Mouse (Mus musculus) stomach, postnatal 0 days (tissue): ENCODE measurements at regions not wholly inside any gene's neighbourhood (a gene's known extent, or its start where the extent isn't known, plus 50 kb on each side); places are given as distances from the start of the nearest gene placed in this dataset.

Source experiments
- ATAC-seq: fragments of 200-750 bp; cut with Nextera tagmentation; 2 replicates; pipeline ENCODE4 v1.8.0; 2017; ENCODE audit not compliant: low FRiP score, low TSS enrichment
- DNase-seq: peaks from one replicate; pipeline ENCODE4 v3.0.0-alpha.2; 2016; ENCODE audit warnings: low spot score
- H3K27ac ChIP-seq: fragments of 300-500 bp; sonication (generic); replicated peaks from 2 replicates; pipeline ENCODE4 v1.5.1; 2014; ENCODE audit warnings: mild to moderate bottlenecking, control low read depth
- H3K27me3 ChIP-seq: fragments of 300-500 bp; sonication (generic); 2 replicates; pipeline ENCODE4 v1.6.1; 2014; ENCODE audit warnings: low read length; ENCODE audit not compliant: control insufficient read depth, insufficient read depth
- H3K36me3 ChIP-seq: fragments of 300-500 bp; sonication (generic); 2 replicates; pipeline ENCODE4 v1.6.1; 2014; ENCODE audit warnings: low read length, mixed read lengths; ENCODE audit not compliant: control insufficient read depth, insufficient read depth
- H3K4me1 ChIP-seq: fragments of 300-500 bp; sonication (generic); replicated peaks from 2 replicates; pipeline ENCODE4 v1.6.1; 2014; ENCODE audit warnings: antibody characterized with exemption; ENCODE audit not compliant: control insufficient read depth, insufficient read depth
- H3K4me2 ChIP-seq: fragments of 300-500 bp; sonication (generic); replicated peaks from 2 replicates; pipeline ENCODE4 v1.6.1; 2014; ENCODE audit warnings: low read depth, mild to moderate bottlenecking, control low read depth, moderate library complexity
- H3K4me3 ChIP-seq: fragments of 300-500 bp; sonication (generic); 2 replicates; pipeline ENCODE4 v1.5.1; 2014; ENCODE audit warnings: low read depth, low read length, control low read depth
- H3K9ac ChIP-seq: fragments of 300-500 bp; sonication (generic); 2 replicates; pipeline ENCODE4 v1.6.1; 2014; ENCODE audit warnings: mild to moderate bottlenecking, low read length, control low read depth, mixed read lengths
- H3K9me3 ChIP-seq: fragments of 300-500 bp; sonication (generic); 2 replicates; pipeline ENCODE4 v1.6.1; 2016; ENCODE audit warnings: low read length; ENCODE audit not compliant: control insufficient read depth
- CTCF ChIP-seq: IDR thresholded peaks from 2 replicates; pipeline ENCODE4 v1.5.1; 2016; ENCODE audit warnings: antibody characterized with exemption, low read depth, mild to moderate bottlenecking, moderate library complexity
- EP300 ChIP-seq: optimal IDR thresholded peaks from 2 replicates; pipeline ENCODE3; 2016; ENCODE audit warnings: antibody characterized with exemption
- WGBS: fragments of 180-500 bp; shearing (Covaris S2); extraction: QIAGEN DNeasy Blood & Tissue Kit; methylation state at CpG from one replicate; pipeline ENCODE4 v1.1.7; 2014; 5-methylcytosine and 5-hydroxymethylcytosine counted together

DNA sequence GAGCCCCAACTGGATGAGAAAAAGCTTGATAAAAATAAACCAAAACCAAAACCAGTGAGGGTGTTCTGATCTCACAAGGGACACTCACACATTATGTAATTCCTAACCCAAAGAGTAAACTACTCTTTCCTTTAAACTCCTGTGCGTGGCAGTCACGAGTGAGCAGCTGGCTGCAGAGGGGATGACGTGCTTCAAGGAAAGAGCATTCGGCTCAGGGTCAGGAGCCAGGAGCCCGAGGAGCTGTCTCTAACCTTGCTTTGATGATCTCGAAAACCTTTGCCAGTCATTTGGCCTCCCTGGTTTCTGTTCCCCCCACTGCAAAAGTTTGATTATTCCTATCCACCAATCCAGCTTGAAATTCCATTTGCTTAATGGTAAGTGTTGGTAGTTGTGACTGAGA lies 109.9 kb downstream of the Rsl24d1 start:
- Histone ChIP-seq H3K9ac (no peak overlapping the region), H3K4me1 (no peaks in the 10 kb centered on the region), H3K27ac (no peak overlapping the region), H3K36me3 (no peaks in the 10 kb centered on the region), H3K9me3 (no peaks in the 10 kb centered on the region), H3K27me3 (no peaks in the 10 kb centered on the region), H3K4me2 (no peak overlapping the region), H3K4me3 (no peak overlapping the region)
- WGBS, result 55% methylated on average over 6 of the region's 6 CpGs
- no peak for ATAC-seq
- DNase-seq, result no peak
- TF ChIP-seq EP300, result no peak

DNA sequence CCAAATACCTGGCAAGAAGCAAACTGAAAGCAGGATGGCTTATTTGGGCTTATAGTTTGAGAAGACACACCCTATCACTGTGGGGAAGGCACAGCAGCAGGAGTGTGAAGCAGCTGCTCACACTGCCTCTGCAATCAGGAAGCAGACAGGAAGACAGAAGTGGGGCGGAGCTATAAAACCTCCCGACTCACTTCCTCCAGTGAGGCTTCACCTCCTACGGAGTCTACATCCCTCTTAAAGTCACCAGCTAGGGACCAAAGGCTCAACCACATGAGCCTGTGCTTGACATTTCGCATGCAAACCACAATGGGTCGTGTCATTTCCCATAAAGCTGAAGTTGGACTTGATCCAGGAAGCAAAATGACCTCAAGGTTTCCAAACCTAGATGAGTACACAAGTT lies 127.0 kb downstream of the Rsl24d1 start:
- no peaks in the 10 kb centered on the region for H3K36me3 ChIP-seq
- DNase-seq (no peak), ATAC-seq (no peak)
- H3K27me3 ChIP-seq, result no peaks in the 10 kb centered on the region
- H3K4me2 ChIP-seq, result no peak overlapping the region
- no peaks in the 10 kb centered on the region for H3K9me3 ChIP-seq
- no peak overlapping the region for H3K4me3 ChIP-seq
- H3K9ac ChIP-seq, result no peak overlapping the region
- no peak overlapping the region for H3K27ac ChIP-seq
- WGBS, result 61% methylated on average over 5 of the region's 5 CpGs
- H3K4me1 ChIP-seq, result no peaks in the 10 kb centered on the region
- no peak for TF ChIP-seq EP300
- no peak for TF ChIP-seq CTCF

DNA sequence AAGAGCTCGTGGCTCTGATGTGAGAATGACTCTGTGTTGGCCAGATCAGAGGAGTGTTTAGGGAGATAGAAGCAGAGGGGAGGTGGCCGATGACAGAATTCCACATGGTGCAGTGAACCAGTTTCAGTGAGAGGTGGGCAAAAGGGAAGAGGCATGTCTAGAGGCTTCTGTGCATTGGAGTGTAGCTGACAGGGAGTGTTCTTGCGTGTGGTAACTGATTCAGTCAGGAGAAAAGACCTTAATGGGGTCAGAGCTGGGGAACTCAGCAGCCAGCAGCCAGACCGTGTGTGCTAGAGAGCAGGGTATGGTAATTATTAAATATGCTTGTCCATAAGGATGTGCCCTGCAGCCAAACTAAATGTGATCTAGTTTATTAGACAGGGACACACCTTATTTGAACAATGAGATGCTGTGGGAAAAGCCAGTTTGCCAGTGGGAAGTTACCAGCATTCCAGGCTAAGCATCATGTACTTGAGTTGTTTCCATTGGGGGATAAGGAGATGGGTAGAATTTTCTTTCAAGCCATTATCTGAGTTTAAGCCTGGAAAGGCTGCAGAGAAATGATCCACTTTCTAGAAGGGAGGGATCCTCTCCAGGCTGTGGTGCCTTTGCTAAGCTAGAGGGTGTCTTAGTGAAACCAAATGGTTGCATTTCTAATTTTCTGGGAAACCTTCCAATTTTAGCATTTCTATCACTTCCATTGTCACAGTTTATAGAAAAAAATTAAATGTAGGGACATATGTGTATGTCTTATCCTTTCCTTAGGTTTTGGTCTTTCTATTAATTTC lies 129.5 kb downstream of the Rsl24d1 start:
- no peaks in the 10 kb centered on the region for H3K27me3 ChIP-seq
- H3K9ac ChIP-seq, result no peak overlapping the region
- no peak overlapping the region for H3K4me2 ChIP-seq
- H3K36me3 ChIP-seq, result no peaks in the 10 kb centered on the region
- TF ChIP-seq CTCF, result no peak
- no peak for TF ChIP-seq EP300
- DNase-seq, result no peak
- H3K9me3 ChIP-seq, result no peaks in the 10 kb centered on the region
- H3K27ac ChIP-seq, result no peak overlapping the region
- H3K4me1 ChIP-seq, result no peaks in the 10 kb centered on the region
- ATAC-seq, result no peak
- no peak overlapping the region for H3K4me3 ChIP-seq
- WGBS, result 73% methylated on average over 4 of the region's 4 CpGs

DNA sequence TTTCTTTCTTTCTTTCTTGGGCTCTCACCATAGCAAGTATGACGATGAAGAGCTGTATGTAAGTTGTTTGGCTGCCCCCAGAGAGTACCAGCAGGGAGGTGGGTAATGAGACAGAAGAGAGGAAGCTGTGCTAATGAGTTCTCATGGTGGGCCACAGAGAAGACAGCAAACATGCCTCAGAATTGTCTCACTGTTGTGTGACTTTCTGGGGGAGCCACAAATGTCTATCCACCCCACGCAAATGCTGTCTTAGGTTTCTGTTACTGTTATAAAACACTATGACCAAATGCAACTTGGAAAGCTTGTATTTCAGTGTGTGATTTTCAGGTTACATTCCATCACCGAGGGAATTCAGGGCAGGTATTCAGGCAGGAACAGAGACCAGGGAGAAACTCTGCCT lies 131.0 kb downstream of the Rsl24d1 start:
- TF ChIP-seq EP300, result no peak
- no peak for TF ChIP-seq CTCF
- no peak overlapping the region for H3K4me2 ChIP-seq
- no peak for DNase-seq
- H3K27me3 ChIP-seq, result no peaks in the 10 kb centered on the region
- no peaks in the 10 kb centered on the region for H3K36me3 ChIP-seq
- H3K9me3 ChIP-seq, result no peaks in the 10 kb centered on the region
- H3K9ac ChIP-seq, result no peak overlapping the region
- 81% methylated on average over 3 of the region's 3 CpGs for WGBS
- no peak for ATAC-seq
- H3K4me3 ChIP-seq, result no peak overlapping the region
- H3K27ac ChIP-seq, result no peak overlapping the region
- H3K4me1 ChIP-seq, result no peaks in the 10 kb centered on the region

DNA sequence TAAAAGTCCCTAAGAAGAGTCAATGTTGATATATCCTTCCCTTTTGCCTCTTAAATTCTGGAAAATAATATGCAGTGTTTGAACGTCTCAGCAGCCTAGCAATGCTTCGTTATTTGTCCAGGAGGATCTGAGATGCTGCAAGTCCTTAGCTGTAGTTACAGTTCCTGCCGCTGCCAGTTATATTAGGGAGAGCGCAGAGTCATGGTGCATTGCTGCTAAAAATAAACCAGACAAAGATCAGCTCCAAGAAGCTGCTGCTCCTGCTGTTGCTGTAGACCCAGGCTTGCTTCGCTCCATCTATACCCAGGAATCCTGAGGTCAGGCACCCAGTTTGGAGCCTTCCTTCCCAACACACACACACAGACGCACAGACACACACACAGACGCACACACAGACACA lies 132.3 kb downstream of the Rsl24d1 start:
- no peaks in the 10 kb centered on the region for H3K4me1 ChIP-seq
- no peaks in the 10 kb centered on the region for H3K36me3 ChIP-seq
- DNase-seq, result no peak
- ATAC-seq, result no peak
- H3K27ac ChIP-seq, result no peak overlapping the region
- no peaks in the 10 kb centered on the region for H3K27me3 ChIP-seq
- TF ChIP-seq EP300 (no peak), CTCF (peak; percentile 36)
- no peak overlapping the region for H3K4me2 ChIP-seq
- WGBS, result 55% methylated on average over 7 of the region's 7 CpGs
- H3K9ac ChIP-seq, result no peak overlapping the region
- no peaks in the 10 kb centered on the region for H3K9me3 ChIP-seq
- H3K4me3 ChIP-seq, result no peak overlapping the region

DNA sequence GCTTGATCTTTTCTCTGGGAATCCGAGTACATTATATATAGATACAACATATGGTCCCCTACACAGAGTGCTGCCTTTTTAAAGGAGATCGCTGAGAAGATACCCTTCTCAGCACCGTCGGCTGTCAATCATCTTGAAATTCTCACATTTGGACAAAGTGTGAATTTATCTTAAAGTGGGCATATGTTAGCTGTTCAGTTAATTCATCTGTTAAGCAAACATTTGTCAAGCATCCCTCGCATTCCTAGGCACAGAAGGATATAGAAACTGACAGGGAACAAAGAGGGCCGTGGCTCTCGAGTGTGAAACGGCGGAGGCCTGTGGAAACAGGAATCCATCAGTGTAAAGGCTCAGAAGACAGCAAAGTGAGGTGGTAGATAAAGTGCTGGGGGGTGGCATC lies 144.9 kb downstream of the Rsl24d1 start:
- H3K36me3 ChIP-seq, result no peaks in the 10 kb centered on the region
- ATAC-seq (no peak), DNase-seq (no peak)
- no peak overlapping the region for H3K27ac ChIP-seq
- no peak for TF ChIP-seq EP300
- TF ChIP-seq CTCF, result no peak
- no peak overlapping the region for H3K4me3 ChIP-seq
- H3K9me3 ChIP-seq, result no peaks in the 10 kb centered on the region
- no peaks in the 10 kb centered on the region for H3K27me3 ChIP-seq
- no peak overlapping the region for H3K4me2 ChIP-seq
- no peak overlapping the region for H3K9ac ChIP-seq
- no peaks in the 10 kb centered on the region for H3K4me1 ChIP-seq
- 54% methylated on average over 9 of the region's 9 CpGs for WGBS
